In genomic region chr17:88755776-88756175, GRCm38 (mm10) we compare ENCODE assay signal across 24 mouse cellular contexts. TPM values are rescaled to one million over a fixed set of nuclear protein-coding genes. Genes with fewer than 3 reads are reported as not detected.
DNase-seq lines count a peak whose midpoint lies in the region; ATAC-seq lines count a peak whose summit lies in the region.
"Had no signal": no experiment of that assay in that cellular context is flagged by ENCODE, and none has a peak within 500 bp of the region (broad histone marks: within the 10 kb centered on the region; RNA-seq: fewer than 3 reads in every experiment).

No protein-coding gene starts in this region.

- ATAC-seq in midbrain, embryonic 15.5 days (replicated peaks) = no peak
- ATAC-seq in common myeloid progenitor, adult 5-6 weeks (replicated peaks; ENCODE audit: low read depth, poor library complexity, severe bottlenecking) = peak; percentile 47
- no peak for ATAC-seq in forebrain, embryonic 11.5 days (replicated peaks; ENCODE audit: low FRiP score)
- ATAC-seq: CD4-positive, CD25-positive, alpha-beta regulatory T cell, adult 4 months; forebrain, embryonic 13.5 days; forebrain, postnatal 0 days had no signal

- peaks cover 60% of the 10 kb centered on the region for H3K4me1 ChIP-seq in midbrain, embryonic 15.5 days
- H3K4me1 ChIP-seq in midbrain, embryonic 10.5 days = peaks cover 60% of the 10 kb centered on the region
- H3K4me1 ChIP-seq in forebrain, embryonic 11.5 days (replicated peaks; ENCODE audit: control insufficient read depth, insufficient read depth, low read length) = peaks cover 10% of the 10 kb centered on the region; the same call in 1 of the 2 replicates

- no peaks in the 10 kb centered on the region for H3K9me3 ChIP-seq in midbrain, embryonic 15.5 days
- no peaks in the 10 kb centered on the region for H3K9me3 ChIP-seq in midbrain, embryonic 10.5 days (replicated peaks)
- H3K9me3 ChIP-seq in forebrain, embryonic 11.5 days (ENCODE audit: control insufficient read depth, low read length) = no peaks in the 10 kb centered on the region
- H3K9me3 ChIP-seq: embryonic facial prominence, embryonic 13.5 days; forebrain, embryonic 13.5 days; heart, embryonic 12.5 days had no signal

- no peaks in the 10 kb centered on the region; the same call in 1 of the 2 replicates for H3K27me3 ChIP-seq in midbrain, embryonic 15.5 days (replicated peaks)
- H3K27me3 ChIP-seq in midbrain, embryonic 10.5 days (ENCODE audit: low read depth, poor library complexity, severe bottlenecking) = peaks cover 84% of the 10 kb centered on the region
- H3K27me3 ChIP-seq in forebrain, embryonic 11.5 days (ENCODE audit: control insufficient read depth, insufficient read depth, low read length) = peaks cover 53% of the 10 kb centered on the region
- H3K27me3 ChIP-seq: embryonic facial prominence, embryonic 13.5 days had no signal

- DNase-seq in midbrain, embryonic 10.5 days (ENCODE audit: low spot score) = no peak
- DNase-seq in ovary, postnatal 36 days (ENCODE audit: low spot score) = peak; percentile 19
- no peak for DNase-seq in ovary, postnatal 10 days (ENCODE audit: low spot score)
- peak; percentile 46 for DNase-seq in naive thymus-derived CD4-positive, alpha-beta T cell, adult 2 months (ENCODE audit: low read depth)
- no peak for DNase-seq in spleen, postnatal 36 days (ENCODE audit: low spot score in 2 of 2)
- DNase-seq in forebrain, embryonic 11.5 days (ENCODE audit: low spot score) = no peak
- DNase-seq: adrenal gland, postnatal 10 days; B cell, adult 2 months; cerebellum, adult 11-12 months; cerebellum, adult 9-10 months; cerebellum, postnatal 25 days; forebrain, postnatal 0 days; gastrocnemius, postnatal 14 days; heart, postnatal 36 days had no signal

- H3K4me2 ChIP-seq in midbrain, embryonic 15.5 days = no peak overlapping the region
- no peak overlapping the region for H3K4me2 ChIP-seq in forebrain, embryonic 11.5 days (ENCODE audit: low read depth, low read length, severe bottlenecking)
- H3K4me2 ChIP-seq: embryonic facial prominence, embryonic 13.5 days; forebrain, embryonic 13.5 days; heart, embryonic 12.5 days had no signal

- peak overlapping the region; percentile 84; the same call in 1 of the 2 replicates for H3K27ac ChIP-seq in midbrain, embryonic 15.5 days
- no peak overlapping the region for H3K27ac ChIP-seq in midbrain, embryonic 10.5 days (replicated peaks)
- H3K27ac ChIP-seq in forebrain, embryonic 11.5 days (ENCODE audit: low read depth, low read length) = no peak overlapping the region
- H3K27ac ChIP-seq: embryonic facial prominence, embryonic 13.5 days; forebrain, embryonic 13.5 days had no signal

- H3K4me3 ChIP-seq in midbrain, embryonic 15.5 days = no peak overlapping the region
- no peak overlapping the region for H3K4me3 ChIP-seq in midbrain, embryonic 10.5 days
- no peak overlapping the region for H3K4me3 ChIP-seq in forebrain, embryonic 11.5 days (ENCODE audit: low read depth, low read length)
- H3K4me3 ChIP-seq: embryonic facial prominence, embryonic 13.5 days; forebrain, embryonic 13.5 days; heart, embryonic 12.5 days had no signal

- 65% methylated on average over 6 of the region's 6 CpGs for WGBS in midbrain, embryonic 15.5 days
- WGBS in midbrain, embryonic 10.5 days = 67% methylated on average over 6 of the region's 6 CpGs
- WGBS in forebrain, embryonic 11.5 days = 79% methylated on average over 6 of the region's 6 CpGs

- H3K36me3 ChIP-seq in midbrain, embryonic 15.5 days (replicated peaks) = no peaks in the 10 kb centered on the region
- no peaks in the 10 kb centered on the region for H3K36me3 ChIP-seq in midbrain, embryonic 10.5 days
- no peaks in the 10 kb centered on the region for H3K36me3 ChIP-seq in forebrain, embryonic 11.5 days (ENCODE audit: control insufficient read depth, insufficient read depth, low read length)
- H3K36me3 ChIP-seq: embryonic facial prominence, embryonic 13.5 days; G1E; heart, embryonic 12.5 days had no signal

- no peak overlapping the region for H3K9ac ChIP-seq in midbrain, embryonic 15.5 days
- no peak overlapping the region for H3K9ac ChIP-seq in forebrain, embryonic 11.5 days (ENCODE audit: low read length)
- H3K9ac ChIP-seq: embryonic facial prominence, embryonic 13.5 days; forebrain, embryonic 13.5 days; forebrain, postnatal 0 days; heart, embryonic 12.5 days had no signal

RNA-seq across cellular contexts. Expression of gene Lhcgr, which starts 36.0 kb away (rescaled TPM):
- 0.97 and 1.5 TPM in 2 replicates for polyA plus RNA-seq in midbrain, embryonic 15.5 days (2015; fragmentation: Nextera tagmentation; extraction: Ambion mirVana)
- 0.24 and 0.25 TPM in 2 replicates for polyA plus RNA-seq in midbrain, embryonic 10.5 days (2016; fragmentation: Nextera tagmentation; extraction: Ambion mirVana)
- 0.18 TPM in 1 of 2 replicates, not detected in the other for total RNA-seq in common myeloid progenitor, adult 5-6 weeks (2017)
- polyA plus RNA-seq in forebrain, embryonic 11.5 days (2014; fragmentation: Nextera tagmentation; extraction: Ambion mirVana) = 0.16 and 0.20 TPM in 2 replicates
- total RNA-seq: gastrocnemius, adult 18-20 months; gastrocnemius, postnatal 14 days; heart, adult 8-10 months had no signal
- polyA plus RNA-seq: CD4-positive, CD25-positive, alpha-beta regulatory T cell, adult 4 months; G1E; heart, embryonic 16.5 days had no signal

Comparison
In these comparisons a context has a peak if more than half of its experiments do, and no peak if none do; other contexts are left out.
1. DNase-seq: peak in ovary, postnatal 36 days (single experiment) and naive thymus-derived CD4-positive, alpha-beta T cell, adult 2 months (single experiment); none in midbrain, embryonic 10.5 days (single experiment), ovary, postnatal 10 days (single experiment), spleen, postnatal 36 days (0 of 2) and forebrain, embryonic 11.5 days (single experiment).